Mouse (Mus musculus): ENCODE results near the gene Snrnp25.
A peak's percentile ranks its signal among the peaks of the same experiment; 100 is the strongest.

Snrnp25 gene

DNA sequence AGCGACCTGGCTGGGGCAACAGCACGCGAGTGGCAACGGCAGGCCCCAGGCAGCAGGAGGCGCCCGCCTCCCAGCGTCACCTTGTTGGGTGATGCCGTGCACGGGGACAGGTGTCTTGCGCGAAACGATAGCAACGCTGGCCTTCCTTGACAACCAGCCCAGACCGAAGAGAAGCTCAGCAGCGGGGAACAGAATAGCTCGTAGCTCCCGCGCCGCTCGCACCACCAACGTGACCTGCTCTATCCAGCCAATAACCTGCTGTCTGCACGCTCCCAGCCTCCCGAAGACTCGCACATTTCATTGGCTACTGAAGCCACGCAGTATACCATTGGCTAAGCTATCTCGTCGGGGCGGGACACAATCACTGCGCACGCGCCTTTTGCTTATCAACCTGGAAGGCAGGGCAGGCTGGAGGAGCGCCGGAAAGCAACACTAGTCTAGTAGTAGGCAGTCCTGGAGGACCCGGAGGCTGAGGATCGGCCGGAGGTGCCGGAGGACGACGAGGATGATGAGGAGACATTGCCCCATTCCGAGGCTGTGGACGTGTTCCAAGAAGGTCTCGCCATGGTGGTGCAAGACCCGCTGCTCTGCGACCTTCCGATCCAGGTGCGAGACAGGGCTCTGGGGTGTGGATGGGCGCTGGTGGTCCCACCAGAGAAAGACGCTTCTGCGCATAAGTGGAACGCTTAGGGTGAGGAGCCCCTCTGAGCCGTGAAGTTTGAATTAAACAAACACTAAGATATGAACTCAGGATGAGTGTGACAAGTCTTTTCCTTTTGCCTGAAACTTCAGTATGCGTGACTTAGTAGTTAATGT, at the start of gene Snrnp25:
Gene Snrnp25 (plus strand): TSS at position 358 of the 816 bp plus-strand sequence.
- peak; percentile 98 for DNase-seq (ENCODE audit: low read depth)

GRCm38 (mm10) chr11:32156854-32157630, 48.2 kb upstream of the Snrnp25 start:
- no peak for DNase-seq (ENCODE audit: low read depth)

- peak; percentile 16 for DNase-seq (ENCODE audit: low read depth)
Observed at GRCm38 (mm10) chr11:32157791-32158594, 47.2 kb upstream of the Snrnp25 start.

DNA sequence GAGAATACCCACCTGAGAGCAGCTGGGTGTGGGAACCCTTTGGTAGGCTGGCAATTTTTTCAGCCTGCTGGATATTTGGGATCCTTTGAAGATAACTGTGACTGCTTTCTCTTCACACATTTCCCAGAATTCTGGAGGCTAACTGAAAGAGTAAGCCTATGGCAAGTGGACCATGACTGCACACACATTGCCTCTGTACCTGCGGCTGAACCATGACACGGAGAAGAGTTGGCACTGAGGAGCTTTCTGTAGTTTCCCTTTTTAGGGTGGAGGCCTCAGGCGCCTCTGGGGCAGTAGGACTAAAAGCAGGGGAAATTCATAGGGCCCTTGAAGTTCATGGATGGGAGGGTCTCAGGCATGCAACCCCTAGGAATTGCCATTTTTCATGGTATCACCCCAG, 46.0 kb upstream of the Snrnp25 start:
- DNase-seq (ENCODE audit: low read depth), result no peak

- no peak for DNase-seq (ENCODE audit: low read depth)
Observed at GRCm38 (mm10) chr11:32160341-32160740, 44.9 kb upstream of the Snrnp25 start.

DNA sequence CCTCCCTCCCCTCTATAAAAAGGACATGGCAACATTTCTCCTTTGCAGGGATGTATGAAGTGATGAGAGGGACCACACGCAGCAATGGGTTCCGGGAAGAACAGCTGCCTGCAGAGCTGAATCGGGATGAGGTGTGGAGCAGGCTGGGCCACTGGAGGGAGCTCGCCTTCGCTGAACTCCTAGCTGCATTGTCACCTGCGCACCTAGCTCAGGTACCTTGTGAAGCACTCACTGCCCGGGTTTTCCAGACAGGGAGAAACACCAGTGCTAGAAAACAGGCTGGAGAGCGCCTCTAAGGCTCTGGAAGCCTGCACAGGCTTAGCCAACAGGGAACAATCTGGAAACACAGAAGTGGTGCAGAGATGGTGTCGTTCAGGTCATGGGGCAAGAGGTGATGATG, 43.7 kb upstream of the Snrnp25 start:
- no peak for DNase-seq (ENCODE audit: low read depth)

- DNase-seq (ENCODE audit: low read depth), result peak; percentile 64
Observed at GRCm38 (mm10) chr11:32161922-32162804, 43.1 kb upstream of the Snrnp25 start.

DNA sequence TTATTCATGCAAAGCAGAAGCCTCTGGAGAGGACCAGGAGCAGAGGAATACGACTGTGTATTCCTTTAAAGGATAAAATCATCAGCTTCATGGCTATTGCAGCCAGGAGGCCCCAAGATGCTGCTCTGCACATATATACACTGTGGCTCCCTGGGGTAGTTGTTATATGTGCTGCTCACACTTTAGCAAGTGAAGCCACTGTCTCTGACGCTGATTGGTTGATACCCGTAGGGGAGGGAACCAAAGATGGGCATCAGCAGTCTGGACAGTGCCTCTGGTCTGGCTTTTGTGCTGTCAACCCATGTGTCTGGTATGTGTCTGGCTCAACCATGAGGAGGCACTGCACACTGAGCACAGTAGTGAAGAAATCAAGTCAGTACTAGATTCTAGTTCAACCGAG, 38.5 kb upstream of the Snrnp25 start:
- no peak for DNase-seq (ENCODE audit: low read depth)

GRCm38 (mm10) chr11:32178506-32178905, 26.7 kb upstream of the Snrnp25 start:
- DNase-seq (ENCODE audit: low read depth), result no peak

GRCm38 (mm10) chr11:32181246-32181645, 24.0 kb upstream of the Snrnp25 start:
- DNase-seq (ENCODE audit: low read depth), result no peak

DNA sequence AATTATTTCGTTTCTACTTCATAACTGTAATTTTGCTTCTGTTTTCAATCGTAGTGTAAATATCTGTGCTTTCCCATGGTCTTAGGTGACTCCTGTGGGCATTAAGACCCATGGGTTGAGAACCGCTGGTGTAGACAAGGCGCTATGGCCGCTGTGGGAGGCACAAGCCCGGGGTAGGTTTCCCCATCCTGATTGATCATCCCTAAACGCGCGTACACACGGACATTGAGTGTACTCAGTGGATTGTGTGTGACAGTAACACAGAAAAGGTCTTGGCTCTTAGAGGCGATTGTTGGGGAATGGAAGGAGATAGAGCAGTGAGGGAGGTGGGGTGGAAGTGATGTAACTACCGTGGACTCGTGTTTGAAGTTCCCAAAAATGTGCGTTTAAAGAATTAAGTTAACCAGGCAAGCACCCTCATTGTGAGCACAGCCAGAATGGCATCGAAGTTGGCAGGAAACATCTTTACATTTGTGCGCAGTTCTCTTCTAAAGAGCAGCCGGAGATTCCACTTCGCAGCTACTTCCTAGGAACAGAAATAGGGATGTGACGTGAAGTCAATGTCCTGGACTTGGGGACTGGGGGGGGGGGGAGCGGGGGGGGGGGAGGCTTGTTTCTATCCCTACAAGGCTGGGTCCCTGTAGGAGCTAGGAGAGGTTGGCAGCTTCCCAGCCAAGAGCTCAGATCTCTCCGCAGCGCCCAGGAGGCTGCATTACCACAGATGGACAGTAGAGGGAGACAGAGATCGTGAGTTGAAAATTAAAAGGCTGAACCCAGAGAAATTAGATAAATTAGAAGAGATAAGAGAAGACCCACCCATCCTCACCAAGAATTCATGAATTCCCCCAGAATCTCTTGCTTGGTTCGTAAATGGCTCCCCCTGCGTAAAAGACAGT, 23.0 kb upstream of the Snrnp25 start:
- DNase-seq (ENCODE audit: low read depth), result peak; percentile 91

DNA sequence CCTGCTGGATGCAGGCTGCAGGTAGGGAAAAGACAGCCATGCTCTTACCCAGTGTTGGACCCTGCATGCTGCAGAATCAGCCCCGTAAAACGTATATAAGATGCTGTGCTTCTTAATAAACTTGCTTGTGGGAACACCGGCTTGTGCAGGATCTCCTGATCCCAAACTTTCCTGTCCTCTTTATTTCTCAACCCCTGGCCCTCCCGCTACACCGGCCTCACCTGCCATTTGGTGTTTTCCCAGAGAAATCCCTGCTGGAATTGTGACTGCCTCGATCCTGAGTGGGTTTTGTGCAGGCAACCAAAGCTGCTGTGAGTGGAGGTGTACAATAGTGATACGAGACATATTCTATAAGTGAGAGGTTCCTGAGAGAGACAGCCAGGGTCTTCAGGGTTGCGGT, 20.7 kb upstream of the Snrnp25 start:
- no peak for DNase-seq (ENCODE audit: low read depth)

DNA sequence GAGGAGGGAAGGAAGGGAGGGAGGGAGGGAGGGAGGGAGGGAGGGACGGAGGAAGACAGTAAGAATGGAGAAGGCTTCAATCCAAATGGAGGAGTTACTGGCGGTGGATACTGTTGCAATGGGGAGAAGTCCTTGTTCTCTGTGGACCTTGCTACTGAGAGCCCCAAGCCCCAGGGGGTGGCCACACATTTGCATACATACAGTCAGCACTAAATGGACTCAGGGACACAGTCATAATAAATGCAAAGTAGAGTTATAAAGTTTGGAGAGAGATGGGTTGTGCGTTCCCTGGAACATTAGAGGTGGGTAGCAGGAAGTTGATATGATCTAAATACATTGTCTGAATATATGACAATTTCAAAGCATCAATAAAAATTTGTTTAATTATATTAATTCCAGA, 19.2 kb upstream of the Snrnp25 start:
- DNase-seq (ENCODE audit: low read depth), result no peak

GRCm38 (mm10) chr11:32187256-32187655, 18.0 kb upstream of the Snrnp25 start:
- no peak for DNase-seq (ENCODE audit: low read depth)

DNA sequence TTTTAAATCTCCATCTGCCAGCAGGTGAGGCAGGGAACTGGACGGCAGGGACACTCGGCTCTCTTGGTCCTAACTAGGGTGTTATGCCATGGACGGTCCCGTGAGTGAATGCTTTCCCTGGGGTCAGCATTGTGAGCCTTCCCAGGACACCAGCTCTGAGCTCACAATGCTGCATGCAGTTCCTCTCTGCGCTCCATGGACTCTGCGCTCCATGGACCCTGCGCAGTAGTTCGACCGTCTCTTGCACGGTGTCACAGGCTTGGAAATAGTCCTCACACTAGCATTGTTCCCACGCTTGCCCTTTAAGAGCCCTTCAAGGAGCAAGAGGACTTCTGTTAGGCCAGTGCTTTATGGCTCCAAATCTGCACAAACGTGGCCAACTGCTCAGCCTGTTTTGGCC, 16.3 kb upstream of the Snrnp25 start:
- DNase-seq (ENCODE audit: low read depth), result no peak

DNA sequence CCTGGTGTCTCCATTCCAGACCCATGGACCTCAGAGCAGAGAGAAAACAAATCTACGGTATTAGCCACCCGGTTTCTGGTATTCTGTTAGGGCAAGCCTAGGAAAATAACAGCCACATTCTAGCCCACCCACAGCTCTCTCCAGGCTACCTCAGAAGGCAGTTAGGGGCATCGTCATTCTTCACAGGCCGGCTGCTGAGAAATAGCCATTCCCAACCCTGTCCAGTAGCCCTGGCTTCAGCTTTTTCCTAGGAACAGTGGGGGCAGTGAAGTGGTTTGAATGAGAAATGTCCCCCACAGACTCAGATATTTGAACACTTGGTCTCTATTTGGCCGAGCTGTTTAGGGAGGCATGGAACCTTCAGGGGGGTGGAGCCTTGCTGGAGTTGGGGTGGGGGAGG, 15.8 kb upstream of the Snrnp25 start:
- no peak for DNase-seq (ENCODE audit: low read depth)

DNA sequence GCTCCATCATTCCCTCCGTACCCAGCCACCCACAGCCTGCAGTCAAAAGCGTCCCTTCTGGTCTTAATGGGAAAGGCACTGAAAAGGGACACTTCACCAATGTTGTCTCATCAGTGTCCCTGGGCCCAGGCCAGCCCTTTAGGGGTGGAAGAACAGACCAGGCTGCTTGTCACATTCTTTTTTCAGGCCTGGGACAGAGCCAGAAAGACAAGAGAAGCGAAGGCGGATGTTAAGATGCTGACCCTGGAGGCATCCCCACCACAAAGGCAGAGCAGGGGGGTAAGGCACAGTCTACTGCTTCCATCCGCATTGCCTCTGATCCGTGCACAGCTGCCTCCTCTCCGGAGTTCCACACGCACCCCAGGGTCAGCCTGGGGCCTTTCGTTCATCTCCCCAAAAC, 15.1 kb upstream of the Snrnp25 start:
- no peak for DNase-seq (ENCODE audit: low read depth)

DNA sequence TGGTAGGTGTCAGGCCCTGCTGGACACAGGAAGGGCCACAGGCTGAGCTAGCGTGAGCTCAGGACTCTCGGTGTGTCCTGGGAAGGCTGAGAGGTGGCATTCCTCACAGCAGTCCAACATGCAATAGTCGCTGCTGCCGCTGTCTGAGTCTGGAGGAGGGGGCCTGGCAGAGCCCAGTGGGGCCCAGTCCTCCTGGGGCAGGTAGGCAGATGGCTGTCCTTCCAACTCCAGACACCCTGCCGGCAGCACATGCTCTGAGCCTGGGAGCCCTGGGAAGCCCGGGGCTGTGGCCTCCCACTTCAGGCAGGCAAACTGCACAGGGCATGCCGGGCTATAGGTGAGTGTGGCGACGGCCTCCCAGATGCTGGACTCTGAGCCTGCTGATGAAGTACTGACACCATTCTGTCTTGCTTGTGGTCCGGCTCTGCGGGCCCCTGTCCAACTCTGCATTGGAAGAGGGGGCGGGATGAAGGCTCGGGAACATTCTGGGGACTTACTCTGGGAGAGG, 14.6 kb upstream of the Snrnp25 start:
- DNase-seq (ENCODE audit: low read depth), result no peak

GRCm38 (mm10) chr11:32193156-32193555, 12.1 kb upstream of the Snrnp25 start:
- no peak for DNase-seq (ENCODE audit: low read depth)

- DNase-seq (ENCODE audit: low read depth), result no peak
Observed at GRCm38 (mm10) chr11:32194086-32194485, 11.1 kb upstream of the Snrnp25 start.

Measured in NIH3T3 (cell line).